Mouse (Mus musculus) v-Abl transformed pro-B cells (cell line): ENCODE measurements at regions not wholly inside any gene's neighbourhood (a gene's known extent, or its start where the extent isn't known, plus 50 kb on each side); places are given as distances from the start of the nearest gene placed in this dataset.

ENCODE experiments used
- in situ Hi-C, 2 experiments: fragments of 400-800 bp; cut with MboI; formaldehyde crosslinking; loops; one replicate each; pipeline ENCODE4 v1.15.1; 2025; ENCODE audit not compliant: unreplicated experiment in 2 of 2

- in situ Hi-C loops = no loop called here
Observed at GRCm38 (mm10) chr4:89421694-89422354, 111.0 kb upstream of the Cdkn2b start.

- in situ Hi-C loops = no loop called here
Observed at GRCm38 (mm10) chr4:89420868-89421267, 110.0 kb upstream of the Cdkn2b start.

DNA sequence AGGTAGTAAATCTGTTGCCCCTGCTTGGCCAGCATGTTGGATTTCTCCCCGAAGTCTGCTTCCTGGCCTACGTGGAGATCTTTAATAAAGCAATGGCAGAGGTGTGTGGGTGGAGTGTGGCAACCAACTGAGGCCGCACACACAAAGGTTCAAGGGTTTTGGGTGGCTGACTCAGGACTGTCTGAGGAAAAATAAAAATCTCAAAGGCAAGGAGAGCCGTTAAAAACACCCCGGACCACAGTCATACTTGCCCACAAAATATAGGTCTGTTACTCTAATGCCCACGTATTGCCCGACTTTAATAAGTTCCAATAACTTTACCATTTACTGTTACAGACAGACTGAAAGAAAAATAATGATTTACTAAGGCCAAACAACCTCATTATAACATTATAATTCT, 108.7 kb upstream of the Cdkn2b start:
- in situ Hi-C loops = no loop called here

DNA sequence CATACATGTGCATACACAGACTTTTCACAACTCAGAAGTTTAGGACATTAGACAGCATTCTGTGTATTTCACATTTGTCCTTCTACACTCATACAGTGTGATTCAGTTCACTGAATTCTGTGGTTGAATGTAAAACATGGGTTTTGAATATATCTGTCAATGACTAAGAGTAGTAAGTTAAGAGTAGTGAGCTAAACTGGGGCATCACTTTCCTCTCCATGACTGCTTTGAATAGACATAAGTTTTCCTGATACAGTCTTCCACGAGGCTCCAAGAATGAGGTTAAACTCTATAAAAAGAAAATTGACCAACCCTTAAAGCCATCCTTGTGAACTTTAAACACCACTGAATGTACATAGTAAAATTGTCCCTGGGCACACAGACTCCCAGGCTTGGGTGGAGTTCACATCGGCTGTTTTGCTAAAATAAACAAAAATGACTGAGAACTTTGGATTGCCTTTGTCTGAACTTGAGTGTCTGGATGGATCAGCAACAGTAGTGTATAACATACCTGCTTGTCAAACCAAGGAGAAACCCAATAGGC, 94.9 kb upstream of the Cdkn2b start:
- in situ Hi-C loops = no loop called here

GRCm38 (mm10) chr4:89403151-89403550, 92.3 kb upstream of the Cdkn2b start:
- in situ Hi-C loops = no loop called here

GRCm38 (mm10) chr4:89402324-89402723, 91.5 kb upstream of the Cdkn2b start:
- in situ Hi-C loops = no loop called here

DNA sequence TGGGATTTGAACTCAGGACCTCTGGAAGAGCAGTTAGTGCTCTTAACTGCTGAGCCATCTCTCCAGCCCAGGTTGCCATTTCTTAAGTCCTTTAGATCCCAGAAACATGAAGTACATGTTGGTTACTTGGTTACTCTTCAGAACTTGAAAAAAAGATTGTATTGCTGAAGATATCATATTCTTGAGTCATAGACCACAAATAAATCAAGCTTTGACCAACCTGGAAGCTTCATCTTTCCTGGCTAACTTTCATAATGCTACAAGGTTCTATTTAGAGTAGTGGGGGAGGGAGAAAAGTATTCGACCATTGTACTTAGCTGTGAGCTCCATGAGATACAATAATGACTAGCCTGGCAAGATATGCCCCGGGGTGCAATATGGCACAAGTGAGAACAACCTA, 90.9 kb upstream of the Cdkn2b start:
- in situ Hi-C loops = no loop called here

GRCm38 (mm10) chr4:89400342-89400741, 89.5 kb upstream of the Cdkn2b start:
- in situ Hi-C loops = no loop called here

- in situ Hi-C loops = loop anchor here (5.0 to 25.0 kb wide), 2 partner anchors 103 to 113 kb away; no protein-coding TSS in a partner anchor
Observed at GRCm38 (mm10) chr4:89399277-89399676, 88.4 kb upstream of the Cdkn2b start.

DNA sequence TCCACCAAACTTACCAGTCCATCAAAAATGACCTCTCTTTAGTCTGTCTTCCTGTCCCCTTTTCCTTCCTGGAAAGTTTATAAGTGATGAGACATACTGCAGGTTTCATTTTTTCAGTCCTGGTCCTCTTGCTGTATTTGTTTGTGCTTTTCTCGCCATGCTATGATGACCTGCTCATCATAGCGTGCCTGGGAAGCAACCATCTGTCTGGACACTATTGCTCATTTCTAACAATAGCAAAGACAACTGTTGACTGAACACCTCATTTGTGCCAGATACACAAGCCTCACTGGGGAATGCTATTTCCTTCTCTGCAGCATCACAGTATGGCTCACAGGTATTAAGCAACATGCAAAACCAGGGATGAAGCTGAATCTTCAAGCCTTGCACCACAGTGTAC, 85.2 kb upstream of the Cdkn2b start:
- in situ Hi-C loops = loop anchor here (5.0 to 25.0 kb wide), 2 partner anchors 106 to 116 kb away; no protein-coding TSS in a partner anchor

DNA sequence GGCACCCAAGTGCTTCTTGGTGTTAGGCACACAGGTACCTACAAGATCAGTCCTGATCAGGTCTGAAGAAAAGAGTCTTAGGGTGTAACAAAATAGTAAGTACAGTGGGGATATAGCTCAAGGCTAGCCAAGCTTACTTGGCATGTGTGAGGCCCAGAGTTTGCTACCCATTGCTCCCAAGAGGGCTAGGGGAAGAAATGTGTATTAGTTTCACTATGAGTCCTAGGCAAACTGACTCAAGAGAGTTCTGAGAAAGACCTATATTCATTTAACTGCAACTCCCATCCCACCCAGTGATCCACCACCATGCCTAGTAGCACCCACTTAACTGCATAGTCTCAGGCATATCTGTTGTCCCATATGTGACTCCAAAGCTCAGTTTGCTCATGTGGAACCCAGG, 84.5 kb upstream of the Cdkn2b start:
- in situ Hi-C loops = loop anchor here (5.0 to 25.0 kb wide), 2 partner anchors 107 to 117 kb away; no protein-coding TSS in a partner anchor

DNA sequence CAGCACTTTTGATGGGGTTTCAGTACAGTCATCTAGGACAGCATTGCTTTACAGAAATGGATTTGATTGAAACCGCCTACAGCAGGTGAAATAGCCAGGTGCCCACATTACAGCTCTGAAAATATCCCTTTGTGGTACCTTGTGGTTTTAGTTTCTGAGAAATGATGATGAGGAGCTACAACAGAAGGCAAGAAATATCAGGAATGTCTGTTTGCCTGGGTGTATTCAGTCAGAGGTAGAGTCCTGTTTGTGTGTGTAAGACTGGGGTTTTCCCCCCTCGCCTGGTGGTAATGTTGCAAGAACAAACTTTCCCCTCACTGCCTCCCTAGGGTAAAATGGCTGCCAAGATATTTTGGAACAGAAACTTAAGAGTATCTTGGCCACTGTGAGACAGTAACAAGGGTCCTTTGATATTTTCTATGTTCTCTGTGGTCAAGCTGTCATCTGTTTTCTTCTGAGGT, 82.4 kb upstream of the Cdkn2b start:
- in situ Hi-C loops = loop anchor here in 1 of 2 experiments (25.0 kb wide), 1 partner anchor 119 kb away; no protein-coding TSS in a partner anchor

DNA sequence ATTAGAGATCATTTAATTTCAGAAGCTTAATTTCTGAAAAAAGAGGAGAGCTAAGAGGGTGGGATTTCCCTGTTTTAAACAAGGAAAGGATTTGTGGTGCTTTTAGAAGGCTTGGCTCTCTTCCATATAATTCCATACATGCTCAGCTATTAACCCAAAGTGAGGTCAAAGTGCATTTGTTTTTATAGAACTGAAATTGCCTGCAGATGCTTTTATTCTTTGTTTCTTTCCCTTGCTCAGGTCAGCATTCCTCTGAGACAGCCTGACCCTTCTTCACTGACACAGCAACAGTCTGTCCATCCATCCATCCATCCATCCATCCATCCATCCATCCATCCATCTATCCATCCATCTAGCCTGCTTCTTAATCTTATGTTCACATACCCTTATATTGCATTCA, 82.0 kb upstream of the Cdkn2b start:
- in situ Hi-C loops = loop anchor here in 1 of 2 experiments (25.0 kb wide), 1 partner anchor 120 kb away; no protein-coding TSS in a partner anchor

GRCm38 (mm10) chr4:89391463-89392308, 80.8 kb upstream of the Cdkn2b start:
- in situ Hi-C loops = loop anchor here in 1 of 2 experiments (25.0 kb wide), 1 partner anchor 121 kb away; no protein-coding TSS in a partner anchor

DNA sequence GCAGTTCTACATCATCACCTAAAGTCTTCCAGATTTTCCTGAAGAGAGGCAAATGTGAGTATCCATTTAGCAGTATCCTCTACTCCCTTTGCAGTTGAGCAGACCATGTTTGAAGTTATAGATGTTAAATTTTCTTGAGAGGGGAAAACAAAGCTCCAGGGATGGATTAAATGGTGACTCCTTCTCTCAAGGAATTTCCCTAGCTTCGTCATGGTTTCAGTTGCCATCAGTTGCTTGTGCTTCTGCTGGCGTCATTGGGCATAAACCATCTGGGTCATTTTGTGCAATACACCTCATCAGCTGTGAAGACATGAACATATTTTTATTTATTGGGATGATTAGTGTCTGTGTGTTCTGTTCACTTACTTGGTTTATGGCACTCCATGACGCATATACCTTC, 72.7 kb upstream of the Cdkn2b start:
- in situ Hi-C loops = loop anchor here in 1 of 2 experiments (25.0 kb wide), 1 partner anchor 129 kb away; no protein-coding TSS in a partner anchor

DNA sequence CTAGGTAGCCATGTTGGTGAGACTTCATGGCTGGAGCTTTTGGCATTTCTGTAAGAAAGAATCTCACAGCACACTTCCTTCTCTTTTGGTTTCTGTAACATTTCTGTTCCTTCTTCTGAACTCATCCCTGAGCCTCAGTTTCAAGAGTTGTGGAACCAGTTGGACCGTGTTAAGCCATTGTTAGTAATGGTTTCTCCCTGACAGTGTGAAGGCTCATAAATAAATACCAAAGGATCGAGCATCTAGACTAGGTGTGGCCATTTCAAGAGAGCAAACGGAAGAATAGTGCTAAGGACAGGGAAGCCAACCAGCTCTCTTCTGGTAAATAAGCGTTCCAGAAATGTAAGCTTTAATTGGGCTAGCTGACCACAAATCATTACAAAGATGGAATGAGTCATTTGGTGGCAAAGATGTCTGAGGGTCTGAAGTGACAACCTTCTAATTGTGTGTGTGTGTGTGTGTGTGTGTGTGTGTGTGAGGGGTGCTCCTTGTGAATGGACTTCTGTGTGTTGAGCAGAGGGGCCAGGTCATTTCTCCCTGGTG, 71.7 kb upstream of the Cdkn2b start:
- in situ Hi-C loops = loop anchor here in 1 of 2 experiments (25.0 kb wide), 1 partner anchor 130 kb away; no protein-coding TSS in a partner anchor

DNA sequence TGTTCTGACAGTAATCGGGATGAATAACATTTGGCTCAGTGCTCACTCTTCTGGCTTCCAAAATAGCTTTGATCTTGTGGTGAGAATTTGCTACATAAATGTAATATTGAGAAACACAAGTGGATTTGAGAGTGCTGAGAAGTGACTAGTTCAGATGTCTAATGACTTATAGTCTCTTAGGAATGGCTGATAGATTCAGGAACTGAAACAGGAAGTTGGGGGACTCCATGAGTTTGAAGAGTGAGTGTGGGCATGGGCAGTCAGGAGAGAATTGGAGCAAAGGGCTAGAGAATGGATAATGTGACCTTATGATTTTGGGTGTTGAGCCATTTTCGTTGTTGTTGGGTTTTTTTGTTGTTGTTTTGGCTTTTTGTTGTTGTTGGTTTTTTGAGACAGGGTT, 70.9 kb upstream of the Cdkn2b start:
- in situ Hi-C loops = loop anchor here in 1 of 2 experiments (25.0 kb wide), 1 partner anchor 131 kb away; no protein-coding TSS in a partner anchor

DNA sequence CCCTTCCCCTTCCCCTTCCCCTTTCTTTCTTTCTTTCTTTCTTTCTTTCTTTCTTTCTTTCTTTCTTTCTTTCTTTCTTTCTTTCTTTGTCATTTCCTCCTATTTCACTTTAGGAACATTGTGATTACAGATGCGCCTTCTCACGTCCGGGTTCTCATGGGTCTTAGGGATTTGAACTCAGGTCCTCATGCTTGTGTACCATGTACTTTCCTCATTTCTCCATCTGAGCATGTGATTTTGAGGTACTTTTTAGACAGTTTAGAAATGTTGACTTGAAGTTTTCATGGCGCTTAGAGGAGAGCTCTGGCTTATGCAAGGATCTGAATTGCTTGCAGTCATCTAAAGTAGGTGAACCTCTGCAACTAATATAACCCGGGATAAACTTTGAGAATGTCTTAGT, 70.2 kb upstream of the Cdkn2b start:
- in situ Hi-C loops = loop anchor here in 1 of 2 experiments (25.0 kb wide), 1 partner anchor 131 kb away; no protein-coding TSS in a partner anchor

- in situ Hi-C loops = loop anchor here in 1 of 2 experiments (25.0 kb wide), 1 partner anchor 132 kb away; no protein-coding TSS in a partner anchor
Observed at GRCm38 (mm10) chr4:89380330-89380945, 69.6 kb upstream of the Cdkn2b start.
